Mouse (Mus musculus): ENCODE results near the gene Ppp4r4. TPM values are rescaled to one million over a fixed set of nuclear protein-coding genes. Genes with fewer than 3 reads are reported as not detected.

Ppp4r4 gene
- polyA plus RNA-seq, 1 experiment from 2014 or later = 1.5 TPM

DNA sequence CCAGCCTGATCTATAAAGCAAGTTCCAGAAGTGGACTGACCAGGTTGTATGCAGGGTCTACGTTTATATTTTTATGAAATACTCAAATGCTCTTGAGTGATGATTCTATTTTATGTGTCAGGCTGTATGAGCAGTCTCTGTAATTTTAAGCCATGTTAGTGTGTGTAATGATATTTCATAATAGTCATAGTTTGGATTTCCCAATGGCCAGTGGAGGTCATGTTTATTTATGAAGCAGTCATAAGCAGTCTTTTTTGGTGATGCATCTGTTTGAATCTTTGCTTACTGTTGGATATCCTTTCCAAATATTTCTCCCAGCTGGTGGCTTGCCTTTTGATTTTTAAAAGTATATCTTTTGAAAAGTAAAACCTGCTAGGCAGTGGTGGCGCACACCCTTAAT, 11.3 kb downstream of the Ppp4r4 start:
- no peaks in the 10 kb centered on the region for H3K36me3 ChIP-seq
- no peak overlapping the region for H3K9ac ChIP-seq
- H3K4me1 ChIP-seq = no peaks in the 10 kb centered on the region
- no peak overlapping the region for H3K27ac ChIP-seq
- no peak for ATAC-seq (ENCODE audit: insufficient read depth, low FRiP score, low read depth)
- H3K9me3 ChIP-seq = no peaks in the 10 kb centered on the region
- WGBS = 67% methylated on average over 2 of the region's 2 CpGs
- H3K27me3 ChIP-seq (replicated peaks) = no peaks in the 10 kb centered on the region
- no peak overlapping the region for H3K4me3 ChIP-seq (replicated peaks)
- no peak overlapping the region for H3K4me2 ChIP-seq

DNA sequence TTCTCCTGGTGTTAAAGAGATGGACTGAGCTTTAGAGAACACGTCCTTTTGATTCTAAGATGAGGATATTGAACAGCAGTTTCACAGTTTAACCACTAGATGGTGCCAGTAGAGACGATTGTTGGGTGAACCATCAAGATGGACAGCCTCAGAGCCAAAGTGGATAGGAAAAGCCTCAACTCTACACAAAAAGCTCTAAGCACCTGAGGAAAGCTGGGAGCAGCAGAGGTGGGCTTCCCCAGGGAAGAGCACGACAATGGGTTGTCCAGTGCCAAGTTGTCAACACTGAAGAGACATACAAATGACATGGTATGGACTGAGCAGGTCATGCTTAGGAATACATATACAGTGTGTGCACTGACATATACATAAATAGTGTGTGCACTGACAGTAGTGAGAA, 12.1 kb downstream of the Ppp4r4 start:
- H3K36me3 ChIP-seq = no peaks in the 10 kb centered on the region
- WGBS = 5% methylated on average over 3 of the region's 3 CpGs
- no peaks in the 10 kb centered on the region for H3K27me3 ChIP-seq (replicated peaks)
- H3K4me2 ChIP-seq = no peak overlapping the region
- H3K4me1 ChIP-seq = no peaks in the 10 kb centered on the region
- H3K9me3 ChIP-seq = no peaks in the 10 kb centered on the region
- no peak for ATAC-seq (ENCODE audit: insufficient read depth, low FRiP score, low read depth)
- H3K9ac ChIP-seq = no peak overlapping the region
- no peak overlapping the region for H3K27ac ChIP-seq
- H3K4me3 ChIP-seq (replicated peaks) = no peak overlapping the region

DNA sequence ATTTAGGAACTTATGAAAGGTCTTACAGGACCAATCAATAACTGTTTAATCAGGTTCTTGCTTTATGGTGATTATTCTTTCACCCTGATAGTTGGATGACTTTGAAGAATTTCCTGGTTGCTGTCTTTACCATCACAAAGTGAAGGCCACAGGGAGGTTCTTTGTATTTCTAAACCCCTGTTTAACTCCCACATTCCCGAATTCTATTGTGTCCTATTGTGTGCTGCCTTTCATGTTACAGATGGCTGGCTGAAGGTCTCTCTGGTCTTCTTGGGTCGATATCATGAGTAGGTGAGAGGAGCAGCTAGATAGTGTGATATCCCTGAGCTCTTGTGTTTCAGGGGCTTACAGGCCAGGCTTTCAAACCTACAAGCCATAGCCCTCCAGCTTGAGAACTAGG, 15.4 kb downstream of the Ppp4r4 start:
- Histone ChIP-seq H3K4me1 (no peaks in the 10 kb centered on the region), H3K27me3 (replicated peaks) (no peaks in the 10 kb centered on the region), H3K9ac (no peak overlapping the region), H3K36me3 (no peaks in the 10 kb centered on the region), H3K27ac (no peak overlapping the region), H3K4me2 (no peak overlapping the region), H3K4me3 (replicated peaks) (no peak overlapping the region), H3K9me3 (no peaks in the 10 kb centered on the region)
- ATAC-seq (ENCODE audit: insufficient read depth, low FRiP score, low read depth) = no peak
- 45% methylated on average over 2 of the region's 2 CpGs for WGBS

DNA sequence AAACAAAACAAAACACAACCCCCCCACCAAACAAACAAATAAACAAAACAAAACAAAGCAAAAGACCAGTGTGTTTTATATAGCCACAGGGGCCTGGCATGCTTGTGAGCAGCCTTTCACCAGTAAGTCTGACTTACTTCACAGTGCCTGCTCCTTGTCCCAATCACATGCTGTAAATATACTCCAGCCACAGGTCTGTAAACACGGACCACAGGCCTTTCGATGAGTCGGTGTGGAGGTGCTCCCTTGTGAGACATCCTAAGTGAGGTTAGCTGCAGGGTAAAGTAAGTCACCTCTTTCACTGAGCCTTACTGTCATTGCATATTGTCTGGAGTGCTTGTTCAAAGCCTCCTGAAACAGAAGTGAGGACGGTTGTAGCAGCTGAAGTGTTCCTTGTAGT, 16.4 kb downstream of the Ppp4r4 start:
- WGBS = 70% methylated on average over 4 of the region's 4 CpGs

DNA sequence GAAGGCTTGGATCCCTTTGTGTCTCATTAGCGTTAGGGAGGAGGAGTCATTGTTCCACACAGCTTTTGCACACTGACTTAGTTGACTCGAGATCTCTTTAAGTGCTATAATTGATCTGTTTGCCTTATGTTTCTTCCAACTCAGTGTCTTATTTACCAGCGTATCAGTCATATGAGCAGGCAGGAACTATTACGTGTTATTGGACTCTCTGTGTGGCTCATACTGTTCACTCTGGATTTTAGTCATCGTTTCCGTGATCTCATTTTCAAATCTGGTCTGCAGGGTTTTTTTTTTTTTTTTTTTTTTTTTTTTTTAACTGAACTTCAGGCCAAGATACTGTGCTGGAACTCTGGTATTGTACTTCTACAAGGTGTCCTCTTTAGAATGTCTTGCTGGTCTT, 18.0 kb downstream of the Ppp4r4 start:
- Histone ChIP-seq H3K9me3 (no peaks in the 10 kb centered on the region), H3K4me1 (no peaks in the 10 kb centered on the region), H3K4me3 (replicated peaks) (no peak overlapping the region), H3K9ac (no peak overlapping the region), H3K4me2 (no peak overlapping the region), H3K36me3 (no peaks in the 10 kb centered on the region), H3K27me3 (replicated peaks) (no peaks in the 10 kb centered on the region), H3K27ac (no peak overlapping the region)
- ATAC-seq (ENCODE audit: insufficient read depth, low FRiP score, low read depth) = no peak
- 75% methylated on average over 6 of the region's 6 CpGs for WGBS

More for the DNA sequence above, 16.4 kb downstream of the Ppp4r4 start:
- Histone ChIP-seq H3K4me2 (no peak overlapping the region), H3K9ac (no peak overlapping the region), H3K27ac (no peak overlapping the region), H3K4me1 (no peaks in the 10 kb centered on the region), H3K27me3 (replicated peaks) (no peaks in the 10 kb centered on the region), H3K36me3 (no peaks in the 10 kb centered on the region), H3K9me3 (no peaks in the 10 kb centered on the region), H3K4me3 (replicated peaks) (no peak overlapping the region)
- ATAC-seq (ENCODE audit: insufficient read depth, low FRiP score, low read depth) = no peak

DNA sequence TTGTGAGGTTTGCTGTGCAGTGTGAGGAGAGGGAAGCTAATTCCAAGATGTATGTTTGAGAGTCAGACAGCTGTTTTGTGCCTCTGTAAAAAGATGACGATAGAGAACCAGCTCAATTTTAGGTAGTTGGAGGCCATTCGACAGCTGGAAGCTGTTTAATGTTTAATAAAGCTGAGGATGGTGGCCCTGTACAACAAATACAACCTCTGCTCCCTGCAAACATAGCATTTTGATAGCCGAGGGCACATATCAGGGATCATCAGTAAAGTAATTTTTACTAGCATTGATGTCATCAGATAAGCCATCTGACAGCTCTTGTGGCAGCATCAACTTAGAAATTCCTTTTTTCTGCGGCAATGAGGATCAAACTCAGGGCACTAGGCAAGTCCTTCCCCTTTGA, 19.3 kb downstream of the Ppp4r4 start:
- H3K4me3 ChIP-seq (replicated peaks) = no peak overlapping the region
- H3K4me2 ChIP-seq = no peak overlapping the region
- H3K27ac ChIP-seq = no peak overlapping the region
- ATAC-seq (ENCODE audit: insufficient read depth, low FRiP score, low read depth) = no peak
- no peak overlapping the region for H3K9ac ChIP-seq
- H3K36me3 ChIP-seq = no peaks in the 10 kb centered on the region
- no peaks in the 10 kb centered on the region for H3K27me3 ChIP-seq (replicated peaks)
- H3K9me3 ChIP-seq = no peaks in the 10 kb centered on the region
- no peaks in the 10 kb centered on the region for H3K4me1 ChIP-seq
- WGBS = 37% methylated on average over 4 of the region's 4 CpGs

DNA sequence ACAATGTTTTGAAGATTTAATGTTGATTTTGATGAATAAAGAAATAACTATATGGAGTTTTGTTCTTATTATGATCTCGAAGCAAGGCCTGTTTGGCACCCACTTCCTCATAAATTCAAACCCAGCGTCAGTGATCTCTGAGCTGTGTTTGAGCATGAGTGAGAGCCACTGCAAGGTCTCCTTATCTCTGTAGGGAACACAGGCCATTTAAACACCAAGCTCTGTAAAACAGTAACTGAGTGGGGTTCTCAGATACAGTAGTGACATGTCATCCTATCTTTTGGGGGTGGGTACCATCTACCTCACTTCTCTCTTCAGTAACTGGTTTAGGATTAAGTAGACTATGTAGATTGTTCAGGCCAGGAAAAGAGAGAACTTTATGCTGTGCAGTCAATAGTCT, 20.4 kb downstream of the Ppp4r4 start:
- H3K27me3 ChIP-seq (replicated peaks) = no peaks in the 10 kb centered on the region

DNA sequence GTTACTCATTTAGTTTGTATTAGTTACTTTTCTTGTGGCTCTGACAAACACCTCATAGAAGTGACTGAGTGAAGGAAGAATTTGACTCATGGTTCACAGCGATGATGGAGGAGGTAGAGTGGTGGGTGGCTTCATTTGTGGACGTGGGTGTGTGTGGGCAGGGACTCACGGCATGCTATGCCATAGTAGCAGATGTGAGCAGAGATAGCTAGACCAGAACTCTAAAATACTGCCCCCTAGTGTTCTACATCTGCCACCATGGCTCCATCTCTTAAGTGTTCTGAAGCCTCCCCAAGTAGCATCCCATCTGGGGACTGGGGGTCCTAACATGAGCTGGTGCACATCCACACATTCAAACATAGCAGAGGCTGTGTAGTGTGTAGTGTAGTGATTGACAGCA, 21.4 kb downstream of the Ppp4r4 start:
- Histone ChIP-seq H3K9ac (no peak overlapping the region), H3K27me3 (replicated peaks) (no peaks in the 10 kb centered on the region), H3K4me2 (no peak overlapping the region), H3K4me3 (replicated peaks) (no peak overlapping the region), H3K9me3 (no peaks in the 10 kb centered on the region), H3K4me1 (no peaks in the 10 kb centered on the region), H3K27ac (no peak overlapping the region), H3K36me3 (no peaks in the 10 kb centered on the region)
- whole genome bisulfite sequencing = 72% methylated on average over 3 of the region's 3 CpGs
- ATAC-seq (ENCODE audit: insufficient read depth, low FRiP score, low read depth) = no peak

More for the DNA sequence above, 20.4 kb downstream of the Ppp4r4 start:
- no peak overlapping the region for H3K9ac ChIP-seq
- no peaks in the 10 kb centered on the region for H3K36me3 ChIP-seq
- ATAC-seq (ENCODE audit: insufficient read depth, low FRiP score, low read depth) = no peak
- no peaks in the 10 kb centered on the region for H3K9me3 ChIP-seq
- H3K4me1 ChIP-seq = no peaks in the 10 kb centered on the region
- WGBS = 67% methylated on average over 2 of the region's 2 CpGs
- H3K4me2 ChIP-seq = no peak overlapping the region
- H3K4me3 ChIP-seq (replicated peaks) = no peak overlapping the region
- H3K27ac ChIP-seq = no peak overlapping the region

DNA sequence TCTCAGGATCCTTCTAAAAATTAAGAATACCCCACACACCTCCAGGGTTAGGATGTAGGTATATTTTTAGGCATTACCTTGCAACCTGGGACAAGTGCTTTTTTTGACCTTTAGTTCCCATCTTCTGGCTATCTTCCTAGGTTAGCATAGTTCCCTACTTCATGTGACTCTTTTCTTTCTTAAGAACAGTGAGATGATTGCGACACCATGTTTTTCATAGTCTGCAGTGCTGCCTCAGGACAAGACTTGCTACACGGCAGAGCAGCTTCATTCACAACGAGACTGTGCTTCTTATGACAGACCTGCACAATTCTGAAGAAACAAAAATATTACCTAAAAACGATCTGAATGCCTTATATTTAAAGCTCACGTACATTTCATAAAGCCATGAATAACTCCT, 24.8 kb downstream of the Ppp4r4 start:
- WGBS = 88% methylated on average over 5 of the region's 5 CpGs
- Histone ChIP-seq H3K36me3 (no peaks in the 10 kb centered on the region), H3K4me1 (no peaks in the 10 kb centered on the region), H3K27ac (no peak overlapping the region), H3K4me3 (replicated peaks) (no peak overlapping the region), H3K9ac (no peak overlapping the region), H3K27me3 (replicated peaks) (no peaks in the 10 kb centered on the region), H3K9me3 (no peaks in the 10 kb centered on the region), H3K4me2 (no peak overlapping the region)
- ATAC-seq (ENCODE audit: insufficient read depth, low FRiP score, low read depth) = no peak

DNA sequence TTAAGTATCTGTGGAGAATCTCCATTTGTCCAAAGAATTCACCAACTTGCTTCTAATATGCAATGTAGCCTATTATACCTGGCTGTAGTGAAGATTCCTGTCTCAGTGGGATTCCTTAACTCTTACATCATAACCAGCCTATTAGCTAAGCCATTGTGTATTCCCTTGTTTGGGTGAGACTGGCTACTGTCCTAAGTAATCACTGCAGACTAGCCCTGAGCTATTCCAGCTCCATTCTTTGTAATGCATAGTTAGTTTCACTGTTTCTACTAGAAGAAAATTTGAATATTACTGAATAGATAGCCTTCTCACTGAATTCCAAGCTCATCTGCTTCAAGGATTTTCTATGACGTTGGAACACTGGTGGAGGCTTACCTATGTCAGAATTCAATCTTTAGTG, 32.6 kb downstream of the Ppp4r4 start:
- Histone ChIP-seq H3K9me3 (no peaks in the 10 kb centered on the region), H3K36me3 (no peaks in the 10 kb centered on the region), H3K4me2 (no peak overlapping the region), H3K9ac (no peak overlapping the region), H3K27ac (no peak overlapping the region), H3K4me1 (no peaks in the 10 kb centered on the region), H3K4me3 (replicated peaks) (no peak overlapping the region), H3K27me3 (replicated peaks) (no peaks in the 10 kb centered on the region)
- WGBS = 68% methylated on average over 1 of the region's 1 CpGs
- ATAC-seq (ENCODE audit: insufficient read depth, low FRiP score, low read depth) = no peak

DNA sequence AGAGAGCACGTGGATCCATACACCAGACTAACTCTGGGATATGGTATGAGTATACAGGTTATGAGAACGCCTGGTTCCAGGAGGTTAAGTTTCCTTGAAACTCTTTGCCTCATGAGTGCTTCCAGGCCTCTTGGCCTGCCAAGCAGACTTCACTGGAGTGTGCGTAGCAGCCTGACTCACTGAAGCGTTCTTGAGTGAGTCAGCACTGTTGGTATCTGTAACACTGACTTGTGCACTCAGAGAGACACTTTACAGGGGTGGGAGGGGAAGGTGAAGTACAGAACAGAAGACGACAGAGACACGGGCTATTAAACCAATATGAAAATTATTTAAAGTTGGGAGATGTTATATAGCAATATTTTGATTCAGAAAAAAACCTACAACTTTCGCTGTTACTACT, 33.1 kb downstream of the Ppp4r4 start:
- Histone ChIP-seq H3K27ac (no peak overlapping the region), H3K4me3 (replicated peaks) (no peak overlapping the region), H3K9me3 (no peaks in the 10 kb centered on the region), H3K4me1 (no peaks in the 10 kb centered on the region), H3K4me2 (no peak overlapping the region), H3K27me3 (replicated peaks) (no peaks in the 10 kb centered on the region), H3K36me3 (no peaks in the 10 kb centered on the region), H3K9ac (no peak overlapping the region)
- WGBS = 74% methylated on average over 7 of the region's 7 CpGs
- ATAC-seq (ENCODE audit: insufficient read depth, low FRiP score, low read depth) = no peak

DNA sequence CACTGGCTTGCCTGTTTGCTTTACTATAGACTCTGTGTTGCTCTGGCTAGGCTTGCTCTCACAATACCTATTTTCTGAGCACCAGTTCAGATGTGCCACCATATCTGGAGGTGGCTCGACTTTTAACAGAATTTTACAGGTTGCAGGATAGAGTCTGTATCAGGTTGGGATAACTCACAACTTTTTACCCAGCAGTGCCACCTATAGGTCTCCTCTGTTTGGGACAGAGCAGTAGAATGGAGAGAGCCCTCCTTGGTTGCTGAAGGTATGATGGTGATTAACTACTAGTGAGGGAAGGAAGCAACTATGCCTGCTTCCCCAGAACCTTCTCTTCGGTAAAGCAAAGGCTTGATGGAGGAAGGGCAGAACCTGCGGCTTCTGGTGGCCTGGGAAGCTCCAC, 35.0 kb downstream of the Ppp4r4 start:
- no peak for ATAC-seq (ENCODE audit: insufficient read depth, low FRiP score, low read depth)
- H3K27ac ChIP-seq = no peak overlapping the region
- WGBS = 58% methylated on average over 3 of the region's 3 CpGs
- H3K27me3 ChIP-seq (replicated peaks) = no peaks in the 10 kb centered on the region
- H3K4me2 ChIP-seq = no peak overlapping the region
- H3K4me1 ChIP-seq = no peaks in the 10 kb centered on the region
- H3K9ac ChIP-seq = no peak overlapping the region
- H3K9me3 ChIP-seq = no peaks in the 10 kb centered on the region
- no peaks in the 10 kb centered on the region for H3K36me3 ChIP-seq
- no peak overlapping the region for H3K4me3 ChIP-seq (replicated peaks)

DNA sequence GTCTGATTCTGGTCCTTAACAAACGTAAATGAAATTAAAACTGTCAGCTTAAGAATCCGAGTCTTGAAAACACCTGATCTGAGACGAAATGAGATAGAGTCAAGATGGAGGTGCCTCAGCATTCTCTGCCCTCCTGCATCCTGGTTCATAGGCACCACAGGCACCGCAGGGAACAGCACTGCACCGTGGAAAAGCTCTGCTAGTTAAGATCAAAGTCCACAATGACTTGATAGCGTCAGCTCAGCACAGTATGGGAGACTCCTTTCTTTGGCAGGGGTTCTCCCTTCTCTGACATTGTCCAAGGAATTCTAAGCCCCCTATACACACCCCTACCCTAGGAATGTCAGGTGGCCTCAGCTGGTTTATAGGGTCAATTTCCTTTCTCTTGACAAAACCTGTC, 37.6 kb downstream of the Ppp4r4 start:
- ATAC-seq (ENCODE audit: insufficient read depth, low FRiP score, low read depth) = 0 out of 2 replicates have a peak, but pooled peaks have one; percentile 35
- no peak overlapping the region for H3K9ac ChIP-seq
- H3K27me3 ChIP-seq (replicated peaks) = no peaks in the 10 kb centered on the region
- H3K9me3 ChIP-seq = no peaks in the 10 kb centered on the region
- no peak overlapping the region for H3K4me2 ChIP-seq
- WGBS = 51% methylated on average over 6 of the region's 6 CpGs
- no peaks in the 10 kb centered on the region for H3K4me1 ChIP-seq
- H3K4me3 ChIP-seq (replicated peaks) = no peak overlapping the region
- H3K27ac ChIP-seq = no peak overlapping the region
- H3K36me3 ChIP-seq = no peaks in the 10 kb centered on the region
